Mouse (Mus musculus) layer of hippocampus, adult 2 months (tissue): ENCODE data around the gene Safb. TPM values are rescaled to one million over a fixed set of nuclear protein-coding genes. Genes with fewer than 3 reads are reported as not detected.
"Not testable (repeated sequence)": the region's sequence is repeated elsewhere in the genome, so short reads cannot be mapped to it uniquely, and the experiment has no call there.

Experiments
- DNase-seq, 2 experiments: peaks; one replicate each; pipeline ENCODE4 v3.0.0; 2022; ENCODE audit warnings: low spot score in 2 of 2
- H3K27ac ChIP-seq: fragments of 200-600 bp; 2 replicates; pipeline ENCODE4 v1.8.1; 2022
- H3K4me3 ChIP-seq: fragments of 200-600 bp; 2 replicates; pipeline ENCODE4 v1.8.1; 2022; ENCODE audit warnings: mild to moderate bottlenecking
- CTCF ChIP-seq: fragments of 200-600 bp; conservative IDR thresholded peaks from 2 replicates; pipeline ENCODE4 v1.8.1; 2022; ENCODE audit warnings: antibody characterized with exemption, mild to moderate bottlenecking, moderate library complexity
- total RNA-seq, 2 experiments: library from RNA; stranded (reverse); gene quantifications; 2 replicates each; pipeline ENCODE4 v1.2.3; 2021

Safb gene
- total RNA-seq, 2 experiments from 2014 or later = 162 to 193 TPM

GRCm38 (mm10) chr17:56604070-56604380 lies 19.4 kb downstream of the Safb start:
- no peak for DNase-seq
- TF ChIP-seq CTCF = no peak
- no peak overlapping the region for H3K27ac ChIP-seq
- H3K4me3 ChIP-seq = no peak overlapping the region

DNA sequence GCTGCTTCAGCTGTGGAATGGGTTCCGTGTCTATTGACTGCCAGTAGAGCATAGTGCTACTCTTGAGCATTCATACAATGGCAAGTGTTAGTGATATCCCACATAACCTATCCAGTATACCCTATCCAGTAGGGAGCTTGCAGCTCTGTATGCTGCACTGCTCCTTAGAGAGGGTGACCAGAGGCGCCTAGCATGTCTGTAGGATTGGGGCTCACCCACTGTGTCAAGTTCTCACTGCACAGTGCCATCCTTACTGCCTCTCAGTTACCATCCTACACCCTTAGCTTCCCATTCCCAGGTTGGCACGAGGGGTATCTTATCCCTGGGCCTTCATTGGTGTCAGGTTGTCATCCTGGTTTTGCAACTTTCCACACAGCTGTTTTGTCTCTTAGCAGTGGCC lies 19.8 kb downstream of the Safb start:
- Histone ChIP-seq H3K4me3 (no peak overlapping the region), H3K27ac (no peak overlapping the region)
- no peak for DNase-seq
- no peak for TF ChIP-seq CTCF

DNA sequence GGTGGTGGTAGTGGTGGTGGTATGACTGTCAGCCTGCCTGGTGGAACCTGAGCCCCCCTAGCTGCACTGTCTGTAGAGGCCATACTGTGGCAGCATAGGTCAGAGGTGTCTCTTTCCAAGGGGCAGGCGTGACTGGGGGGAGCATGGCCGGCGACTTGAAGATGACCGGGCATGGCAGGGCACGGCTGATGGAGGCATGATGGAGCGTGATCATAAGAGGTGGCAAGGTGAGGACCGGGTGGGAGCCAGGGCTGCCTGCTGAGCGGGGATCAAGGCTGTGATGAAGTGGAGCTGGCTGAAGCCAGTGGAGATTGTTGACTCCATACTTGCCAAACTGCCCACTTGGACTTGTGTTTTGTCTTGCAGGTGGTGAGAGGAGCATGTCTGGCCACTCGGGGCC lies 20.8 kb downstream of the Safb start:
- DNase-seq = no peak
- no peak for TF ChIP-seq CTCF
- no peak overlapping the region for H3K27ac ChIP-seq
- H3K4me3 ChIP-seq = no peak overlapping the region

DNA sequence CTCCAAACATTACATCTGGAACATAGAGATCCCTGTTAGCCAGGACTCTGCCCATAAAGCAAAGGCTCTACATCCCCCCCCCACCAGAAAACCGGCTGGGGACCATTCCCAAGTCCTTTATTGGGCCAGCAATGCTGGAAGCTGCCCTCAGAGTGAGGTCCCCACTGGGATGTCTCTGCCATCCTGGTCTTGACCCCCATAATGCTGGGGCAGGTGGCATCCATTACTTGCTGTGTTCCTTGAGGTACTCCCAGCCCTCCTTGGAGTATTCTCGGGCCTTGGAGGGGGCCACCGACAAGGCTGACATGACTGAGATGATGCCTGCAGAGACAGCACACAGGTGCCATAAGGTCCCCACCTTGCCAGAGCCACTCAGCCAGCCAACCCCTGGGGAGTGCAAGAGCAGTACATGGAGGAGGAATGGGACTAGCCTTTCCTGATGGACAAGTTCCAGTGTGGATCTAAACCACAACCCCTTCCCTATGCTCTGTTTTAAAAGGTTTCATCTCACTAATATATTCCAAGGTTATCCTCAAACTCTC lies 23.0 kb downstream of the Safb start:
- Histone ChIP-seq H3K27ac (no peak overlapping the region), H3K4me3 (no peak overlapping the region)
- no peak for DNase-seq
- TF ChIP-seq CTCF = no peak

DNA sequence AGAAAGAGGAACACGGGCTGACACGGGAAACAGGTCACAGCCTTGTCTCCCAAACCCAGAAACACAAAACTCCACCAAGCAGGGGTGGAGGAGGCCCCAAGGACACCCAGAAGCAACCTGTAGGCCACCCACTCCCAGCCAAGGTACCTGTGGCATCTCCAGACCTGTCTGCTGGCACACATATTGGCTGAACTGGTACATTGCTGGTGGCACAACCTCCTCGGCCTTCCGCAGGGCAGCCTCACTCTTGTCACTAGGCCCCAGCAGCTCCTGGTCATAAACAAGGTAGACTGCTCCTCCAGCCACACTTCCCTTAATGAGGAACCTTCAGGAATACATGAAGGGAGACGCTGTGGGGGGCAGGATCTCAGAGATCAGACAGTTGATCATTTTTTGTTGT lies 24.1 kb downstream of the Safb start:
- no peak for TF ChIP-seq CTCF
- no peak for DNase-seq
- Histone ChIP-seq H3K27ac (peak overlapping the region; percentile 96; the same call in 1 of the 2 replicates), H3K4me3 (peak overlapping the region; percentile 68)

- Histone ChIP-seq H3K27ac (peak within 1 kb of the TSS; percentile 96), H3K4me3 (peak within 1 kb of the TSS; percentile 68)
- peak; percentile 95 to 97 for DNase-seq
- TF ChIP-seq CTCF = peak; percentile 81
Observed at GRCm38 (mm10) chr17:56609452-56610171, 25.0 kb downstream of the Safb start, which contains the start of gene 2410015M20Rik. Gene 2410015M20Rik, minus strand, starts transcription at chr17:56609771.

DNA sequence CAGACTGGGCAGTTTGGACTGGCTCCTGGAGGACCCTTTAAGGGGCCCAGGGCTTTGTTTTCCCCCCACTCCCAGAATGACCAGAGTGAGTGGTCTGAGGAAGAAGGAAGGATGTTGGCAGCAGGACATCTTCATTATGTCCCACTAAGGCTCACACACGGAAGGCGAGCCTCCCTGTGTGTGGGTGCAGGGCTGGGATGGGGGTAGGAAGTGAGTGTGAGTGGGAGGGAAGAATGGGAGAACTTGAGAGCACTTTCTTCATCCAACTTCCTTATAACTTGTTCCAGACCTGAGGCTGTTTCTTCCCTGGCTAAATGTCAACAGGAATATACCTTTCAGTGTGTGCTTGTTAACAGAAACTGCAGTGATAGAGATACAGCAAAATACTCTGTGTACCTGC lies 26.7 kb downstream of the Safb start:
- no peak for DNase-seq
- no peak overlapping the region for H3K27ac ChIP-seq
- no peak for TF ChIP-seq CTCF
- H3K4me3 ChIP-seq = no peak overlapping the region

GRCm38 (mm10) chr17:56611861-56612564 lies 27.4 kb downstream of the Safb start:
- no peak for TF ChIP-seq CTCF
- DNase-seq = no peak
- 0 out of 2 replicates have a peak overlapping the region, but pooled peaks have one; percentile 12 for H3K27ac ChIP-seq
- H3K4me3 ChIP-seq = no peak overlapping the region

- DNase-seq, H3K4me3 ChIP-seq, H3K27ac ChIP-seq: not testable (repeated sequence)
Observed at GRCm38 (mm10) chr17:56612565-56612939, 27.9 kb downstream of the Safb start.

DNA sequence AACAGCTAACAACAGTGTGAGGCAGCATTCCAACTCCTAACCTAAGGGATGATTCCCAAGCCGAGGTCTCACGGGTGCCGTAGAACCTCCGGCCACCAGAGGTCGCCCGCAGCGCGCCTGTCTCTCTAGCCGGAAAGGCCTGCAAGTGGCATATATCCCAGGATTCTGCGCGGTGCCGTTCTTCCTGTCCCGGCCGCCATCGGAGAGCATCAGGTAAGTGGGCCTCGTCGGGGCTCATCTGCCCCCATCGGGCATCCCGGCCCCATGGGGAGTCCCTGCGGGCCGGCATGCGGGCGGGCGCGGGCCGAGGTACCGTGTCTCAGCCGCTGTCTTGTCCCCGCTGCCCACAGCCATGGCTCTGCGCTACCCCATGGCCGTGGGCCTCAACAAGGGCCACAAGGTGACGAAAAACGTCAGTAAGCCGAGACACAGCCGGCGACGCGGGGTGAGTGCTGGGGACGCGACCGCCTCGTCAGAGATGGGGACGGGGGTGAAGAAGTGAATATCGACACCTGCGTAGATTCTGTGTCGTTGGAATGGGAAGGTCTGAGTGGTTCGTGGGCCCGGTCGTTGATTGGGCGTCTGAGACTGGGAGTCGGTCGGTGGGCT lies 28.7 kb downstream of the Safb start, which contains the start of gene Rpl36:
Gene Rpl36, plus strand, starts transcription at position 181 of the 609 bp plus-strand sequence.
- H3K27ac ChIP-seq = peak within 1 kb of the TSS; percentile 96
- DNase-seq = peak; percentile 95 to 98
- TF ChIP-seq CTCF = peak; percentile 97
- peak within 1 kb of the TSS; percentile 70 for H3K4me3 ChIP-seq

DNA sequence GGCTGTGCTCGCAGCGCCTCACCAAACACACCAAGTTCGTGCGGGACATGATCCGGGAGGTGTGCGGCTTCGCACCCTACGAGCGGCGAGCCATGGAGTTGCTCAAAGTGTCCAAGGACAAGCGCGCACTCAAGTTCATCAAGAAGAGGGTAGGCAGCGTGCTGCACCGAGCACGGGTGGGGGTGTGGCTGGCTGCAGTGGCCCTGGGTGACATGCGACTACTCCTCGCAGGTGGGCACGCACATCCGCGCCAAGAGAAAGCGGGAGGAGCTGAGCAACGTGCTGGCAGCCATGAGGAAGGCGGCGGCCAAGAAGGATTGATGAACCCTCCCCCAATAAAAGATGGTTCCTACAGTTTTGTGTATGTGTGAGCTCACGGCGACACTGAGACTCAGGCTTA lies 29.3 kb downstream of the Safb start:
- H3K27ac ChIP-seq = peak overlapping the region; percentile 96
- not testable (repeated sequence) for DNase-seq
- peak overlapping the region; percentile 70 for H3K4me3 ChIP-seq

DNA sequence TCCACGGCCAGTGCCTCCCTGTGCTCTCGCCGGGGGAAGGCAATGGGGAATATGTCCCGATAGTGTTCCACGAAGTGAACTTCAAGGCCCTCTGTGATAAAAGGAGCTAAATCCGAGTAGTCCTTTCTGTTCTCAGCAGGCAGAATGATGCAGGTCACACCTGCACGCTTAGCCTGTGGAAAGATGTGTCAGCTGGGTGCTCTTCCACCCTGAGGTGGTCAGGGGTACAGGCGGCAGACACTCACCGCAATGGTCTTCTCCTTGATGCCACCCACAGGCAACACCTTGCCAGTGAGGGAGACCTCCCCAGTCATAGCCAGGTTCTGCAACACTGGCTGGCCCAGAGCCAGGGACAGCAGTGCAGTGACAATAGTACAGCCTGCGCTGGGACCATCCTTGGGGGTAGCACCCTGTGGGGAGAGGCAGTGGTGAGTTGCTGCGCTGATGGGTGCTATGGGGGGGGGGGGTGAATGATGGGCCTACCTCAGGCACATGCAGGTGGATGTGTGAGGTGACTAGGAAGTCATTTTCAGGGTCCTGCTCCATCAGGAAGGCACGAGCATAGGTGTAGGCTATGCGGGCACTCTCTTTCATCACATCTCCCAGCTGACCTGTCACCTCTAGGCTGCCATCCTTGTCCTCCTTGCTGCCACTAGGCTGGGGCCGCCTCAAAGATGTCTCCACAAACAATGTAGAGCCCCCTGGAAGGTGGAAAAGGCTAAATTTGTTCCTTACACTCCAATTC lies 29.9 kb downstream of the Safb start:
- peak overlapping the region; percentile 96; the same call in 1 of the 2 replicates for H3K27ac ChIP-seq
- DNase-seq = no peak
- TF ChIP-seq CTCF = no peak
- peak overlapping the region; percentile 70 for H3K4me3 ChIP-seq
